Comparison of ENCODE assay signal across 8 mouse cellular contexts in genomic region chr10:3332880-3333279, GRCm38 (mm10). TPM values are rescaled to one million over a fixed set of nuclear protein-coding genes. Genes with fewer than 3 reads are reported as not detected.
A peak's percentile ranks its signal among the peaks of the same experiment; 100 is the strongest.
DNase-seq lines count a peak whose midpoint lies in the region; ATAC-seq and TF ChIP-seq lines count a peak whose summit lies in the region.

No protein-coding gene starts in this region.

- peak; percentile 5 to 56 for DNase-seq in spleen, postnatal 10 days (ENCODE audit: low spot score in 2 of 2)
- no peak for DNase-seq in spleen, postnatal 36 days (ENCODE audit: low spot score in 2 of 2)
- DNase-seq in cerebellum, postnatal 4 days (ENCODE audit: low spot score in 2 of 2), result peak; percentile 88 to 91
- DNase-seq in gastrocnemius, postnatal 10 days, result peak; percentile 77
- peak; percentile 56 for DNase-seq in kidney, adult 2 months
- DNase-seq in left cerebral cortex, postnatal 36 days (ENCODE audit: low spot score in 2 of 2), result peak; percentile 73 to 79
- peak; percentile 86 for DNase-seq in midbrain, postnatal 0 days (ENCODE audit: low spot score)
- peak; percentile 85 for DNase-seq in testis, postnatal 10 days (ENCODE audit: low spot score)

- peak; percentile 70; the same call in 1 of the 2 replicates for ATAC-seq in midbrain, postnatal 0 days (ENCODE audit: low FRiP score)

- H3K4me2 ChIP-seq in midbrain, postnatal 0 days (ENCODE audit: low read depth, low read length, poor library complexity, severe bottlenecking), result no peak overlapping the region

- 21% methylated on average over 3 of the region's 3 CpGs for WGBS in kidney, adult 2 months
- WGBS in midbrain, postnatal 0 days, result 21% methylated on average over 3 of the region's 3 CpGs

- intact Hi-C loops in left cerebral cortex, postnatal 36 days (cut with DNase I), result loop anchor here (1.0 to 5.0 kb wide), 2 partner anchors 198 to 609 kb away; no protein-coding TSS in a partner anchor

- TF ChIP-seq CTCF in kidney, adult 2 months (conservative IDR thresholded peaks at IDR 0.05; ENCODE audit: insufficient read depth, insufficient read length, low read depth, low read length), result peak; percentile 84
- peak; percentile 95 for TF ChIP-seq CTCF in midbrain, postnatal 0 days (IDR thresholded peaks at IDR 0.05)

- no peak overlapping the region for H3K27ac ChIP-seq in kidney, adult 2 months (ENCODE audit: insufficient read depth, low read depth, low read length)
- H3K27ac ChIP-seq in midbrain, postnatal 0 days (ENCODE audit: low read depth, low read length), result no peak overlapping the region

- no peak overlapping the region for H3K4me3 ChIP-seq in kidney, adult 2 months (ENCODE audit: insufficient read depth, low read depth, low read length)
- no peak overlapping the region for H3K4me3 ChIP-seq in midbrain, postnatal 0 days (ENCODE audit: low read depth, low read length)

- no peak overlapping the region for H3K9ac ChIP-seq in midbrain, postnatal 0 days (replicated peaks; ENCODE audit: low read length, poor library complexity, severe bottlenecking)

- H3K27me3 ChIP-seq in kidney, adult 2 months (replicated peaks; ENCODE audit: control insufficient read depth, insufficient read depth, low read length), result no peaks in the 10 kb centered on the region; the same call in 1 of the 2 replicates
- H3K27me3 ChIP-seq in midbrain, postnatal 0 days (ENCODE audit: insufficient read depth, low read length), result no peaks in the 10 kb centered on the region

- 0 out of 2 replicates have a peak, but pooled peaks cover 2% of the 10 kb centered on the region for H3K4me1 ChIP-seq in kidney, adult 2 months (ENCODE audit: control insufficient read depth, insufficient read depth, low read length)
- H3K4me1 ChIP-seq in midbrain, postnatal 0 days (ENCODE audit: insufficient read depth, low read length), result no peaks in the 10 kb centered on the region

- no peak for TF ChIP-seq POLR2A in kidney, adult 2 months (IDR thresholded peaks at IDR 0.05; ENCODE audit: low read depth, low read length)

- no peaks in the 10 kb centered on the region for H3K9me3 ChIP-seq in midbrain, postnatal 0 days (ENCODE audit: low read length)

- no peaks in the 10 kb centered on the region for H3K36me3 ChIP-seq in kidney, adult 2 months (ENCODE audit: control insufficient read depth, insufficient read depth, low read length)
- H3K36me3 ChIP-seq in midbrain, postnatal 0 days (ENCODE audit: insufficient read depth, low read length), result no peaks in the 10 kb centered on the region

RNA-seq across cellular contexts. Expression of gene Ppp1r14c, which starts 33.0 kb away (rescaled TPM):
- total RNA-seq in gastrocnemius, postnatal 10 days (2021), result 100 to 1,000 TPM; 102 to 106 TPM
- 0.10 and 0.38 TPM in 2 replicates for polyA plus RNA-seq in kidney, adult 2 months (2012; rRNA removed)
- 10 to 100 TPM; 14.6 to 16.0 TPM for total RNA-seq in left cerebral cortex, postnatal 36 days (2021)
- 62.1 and 66.5 TPM in 2 replicates for total RNA-seq in midbrain, postnatal 0 days (2014; rRNA removed)
- 70.3 and 72.1 TPM in 2 replicates for polyA plus RNA-seq in midbrain, postnatal 0 days (2015; fragmentation: Nextera tagmentation; extraction: Ambion mirVana)

Comparison
In these comparisons a context has a peak if more than half of its experiments do, and no peak if none do; other contexts are left out.
1. DNase-seq: peak in spleen, postnatal 10 days (2 of 2), cerebellum, postnatal 4 days (2 of 2), gastrocnemius, postnatal 10 days (single experiment), kidney, adult 2 months (single experiment), left cerebral cortex, postnatal 36 days (2 of 2), midbrain, postnatal 0 days (single experiment) and testis, postnatal 10 days (single experiment); none in spleen, postnatal 36 days (0 of 2).